In genomic region chr1:171111781-171112575, GRCm38 (mm10) we compare ENCODE assay signal across 8 mouse cellular contexts. TPM values are rescaled to one million over a fixed set of nuclear protein-coding genes. Genes with fewer than 3 reads are reported as not detected.
DNase-seq lines count a peak whose midpoint lies in the region; ATAC-seq and TF ChIP-seq lines count a peak whose summit lies in the region.

No protein-coding gene starts in this region.

- intact Hi-C loops in heart, adult 2 months (cut with DNase I), result loop anchor here (1.0 to 10.0 kb wide), 7 partner anchors 10 to 363 kb away; partner anchors contain the start of genes Dedd and Ppox

- H3K4me1 ChIP-seq in heart, adult 2 months (ENCODE audit: control insufficient read depth, insufficient read depth, low read length), result peaks cover 3% of the 10 kb centered on the region
- no peaks in the 10 kb centered on the region for H3K4me1 ChIP-seq in intestine, postnatal 0 days (replicated peaks; ENCODE audit: control insufficient read depth, insufficient read depth, low read length)
- H3K4me1 ChIP-seq in limb, embryonic 13.5 days, result peaks cover 9% of the 10 kb centered on the region
- peaks cover 13% of the 10 kb centered on the region for H3K4me1 ChIP-seq in midbrain, embryonic 11.5 days (ENCODE audit: control insufficient read depth, insufficient read depth, low read length)
- peaks cover 4% of the 10 kb centered on the region; the same call in 1 of the 2 replicates for H3K4me1 ChIP-seq in stomach, embryonic 15.5 days

- H3K9me3 ChIP-seq in intestine, postnatal 0 days (ENCODE audit: control insufficient read depth), result no peaks in the 10 kb centered on the region
- H3K9me3 ChIP-seq in limb, embryonic 13.5 days, result no peaks in the 10 kb centered on the region
- no peaks in the 10 kb centered on the region for H3K9me3 ChIP-seq in midbrain, embryonic 11.5 days (ENCODE audit: control insufficient read depth, low read length)
- H3K9me3 ChIP-seq in stomach, embryonic 15.5 days, result no peaks in the 10 kb centered on the region

- WGBS in heart, adult 2 months, result 3% methylated on average over 15 of the region's 15 CpGs
- 3% methylated on average over 15 of the region's 15 CpGs for WGBS in intestine, postnatal 0 days
- 2% methylated on average over 15 of the region's 15 CpGs for WGBS in limb, embryonic 13.5 days
- 4% methylated on average over 15 of the region's 15 CpGs for WGBS in midbrain, embryonic 11.5 days
- WGBS in stomach, embryonic 15.5 days, result 2% methylated on average over 15 of the region's 15 CpGs

- H3K36me3 ChIP-seq in heart, adult 2 months (ENCODE audit: control insufficient read depth, insufficient read depth, low read length), result 0 out of 2 replicates have a peak, but pooled peaks cover 2% of the 10 kb centered on the region
- no peaks in the 10 kb centered on the region for H3K36me3 ChIP-seq in intestine, postnatal 0 days (ENCODE audit: control insufficient read depth, insufficient read depth)
- H3K36me3 ChIP-seq in limb, embryonic 13.5 days, result no peaks in the 10 kb centered on the region
- H3K36me3 ChIP-seq in midbrain, embryonic 11.5 days (ENCODE audit: control insufficient read depth, insufficient read depth, low read length), result no peaks in the 10 kb centered on the region
- H3K36me3 ChIP-seq in stomach, embryonic 15.5 days, result no peaks in the 10 kb centered on the region

- TF ChIP-seq EP300 in heart, adult 2 months (IDR thresholded peaks at IDR 0.05; ENCODE audit: insufficient read depth, low read depth, low read length), result no peak

- peak overlapping the region; percentile 76 for H3K4me2 ChIP-seq in intestine, postnatal 0 days (replicated peaks; ENCODE audit: low read depth)
- H3K4me2 ChIP-seq in limb, embryonic 13.5 days (replicated peaks), result peak overlapping the region; percentile 67
- peak overlapping the region; percentile 43 for H3K4me2 ChIP-seq in midbrain, embryonic 11.5 days
- peak overlapping the region; percentile 59 for H3K4me2 ChIP-seq in stomach, embryonic 15.5 days

- peak overlapping the region; percentile 86 for H3K4me3 ChIP-seq in heart, adult 2 months
- peak overlapping the region; percentile 68 for H3K4me3 ChIP-seq in intestine, postnatal 0 days (ENCODE audit: low read depth, low read length)
- H3K4me3 ChIP-seq in limb, embryonic 13.5 days, result peak overlapping the region; percentile 58
- peak overlapping the region; percentile 53 for H3K4me3 ChIP-seq in midbrain, embryonic 11.5 days (ENCODE audit: low read depth, low read length)
- peak overlapping the region; percentile 61 for H3K4me3 ChIP-seq in stomach, embryonic 15.5 days (replicated peaks)

- no peak for TF ChIP-seq POLR2A in heart, adult 2 months (IDR thresholded peaks at IDR 0.05; ENCODE audit: insufficient read depth, low read depth, low read length)

- H3K79me2 ChIP-seq in heart, adult 2 months (replicated peaks; ENCODE audit: control insufficient read depth, insufficient read depth, low read length), result no peaks in the 10 kb centered on the region

- peak overlapping the region; percentile 68 for H3K9ac ChIP-seq in heart, adult 2 months (ENCODE audit: low read depth, low read length)
- peak overlapping the region; percentile 28 for H3K9ac ChIP-seq in intestine, postnatal 0 days (ENCODE audit: low read depth, low read length)
- H3K9ac ChIP-seq in limb, embryonic 13.5 days, result peak overlapping the region; percentile 60
- H3K9ac ChIP-seq in midbrain, embryonic 11.5 days (ENCODE audit: low read length), result peak overlapping the region; percentile 34
- H3K9ac ChIP-seq in stomach, embryonic 15.5 days, result peak overlapping the region; percentile 3; the same call in 1 of the 2 replicates

- peak overlapping the region; percentile 82 for H3K27ac ChIP-seq in heart, adult 2 months
- peak overlapping the region; percentile 80 for H3K27ac ChIP-seq in intestine, postnatal 0 days (ENCODE audit: low read depth, low read length)
- H3K27ac ChIP-seq in limb, embryonic 13.5 days, result peak overlapping the region; percentile 55
- no peak overlapping the region for H3K27ac ChIP-seq in midbrain, embryonic 11.5 days (ENCODE audit: low read depth, low read length)
- H3K27ac ChIP-seq in stomach, embryonic 15.5 days, result peak overlapping the region; percentile 77

- DNase-seq in right cerebral cortex, adult 18-20 months, result peak; percentile 56
- no peak for DNase-seq in right cerebral cortex, postnatal 25 days
- peak; percentile 84 for DNase-seq in embryo, embryonic 11 days
- peak; percentile 63 to 69 for DNase-seq in heart, adult 2 months
- DNase-seq in midbrain, embryonic 11.5 days (ENCODE audit: low spot score, missing footprints), result peak; percentile 89

- TF ChIP-seq CTCF in heart, adult 2 months (IDR thresholded peaks at IDR 0.05), result no peak
- no peak for TF ChIP-seq CTCF in intestine, postnatal 0 days (IDR thresholded peaks at IDR 0.05; ENCODE audit: low read depth)

- ATAC-seq in intestine, postnatal 0 days, result no peak
- peak; percentile 13; the same call in 1 of the 2 replicates for ATAC-seq in limb, embryonic 13.5 days (ENCODE audit: low FRiP score, low read depth)
- ATAC-seq in midbrain, embryonic 11.5 days (ENCODE audit: low FRiP score), result no peak
- no peak for ATAC-seq in stomach, embryonic 15.5 days (ENCODE audit: insufficient read depth, low FRiP score, low read depth)

- H3K27me3 ChIP-seq in heart, adult 2 months (ENCODE audit: control insufficient read depth, insufficient read depth, low read length), result no peaks in the 10 kb centered on the region
- H3K27me3 ChIP-seq in intestine, postnatal 0 days (replicated peaks; ENCODE audit: control insufficient read depth, insufficient read depth, low read length), result no peaks in the 10 kb centered on the region
- no peaks in the 10 kb centered on the region for H3K27me3 ChIP-seq in limb, embryonic 13.5 days
- H3K27me3 ChIP-seq in midbrain, embryonic 11.5 days (ENCODE audit: control insufficient read depth, insufficient read depth, low read length), result no peaks in the 10 kb centered on the region
- no peaks in the 10 kb centered on the region for H3K27me3 ChIP-seq in stomach, embryonic 15.5 days (replicated peaks)

RNA-seq across cellular contexts. Expression of gene Cfap126, which starts 1.7 kb away (rescaled TPM):
- total RNA-seq in heart, adult 2 months (2021), result under 1 TPM; 0.89 to 0.98 TPM
- 2.1 and 6.3 TPM in 2 replicates for polyA plus RNA-seq in heart, adult 2 months (2012; rRNA removed)
- 1.9 and 2.9 TPM in 2 replicates for polyA plus RNA-seq in intestine, postnatal 0 days (2015; fragmentation: Nextera tagmentation; extraction: Ambion mirVana)
- polyA plus RNA-seq in limb, embryonic 13.5 days (2015; fragmentation: Nextera tagmentation; extraction: Ambion mirVana), result 0.86 and 1.5 TPM in 2 replicates
- polyA plus RNA-seq in midbrain, embryonic 11.5 days (2014; fragmentation: Nextera tagmentation; extraction: Ambion mirVana), result 1.7 and 2.4 TPM in 2 replicates
- 1.6 and 2.9 TPM in 2 replicates for polyA plus RNA-seq in stomach, embryonic 15.5 days (2015; fragmentation: Nextera tagmentation; extraction: Ambion mirVana)

RNA-seq across cellular contexts. Expression of gene Sdhc, which starts 38.4 kb away (rescaled TPM):
- 1,000 to 10,000 TPM; 1,087 to 1,288 TPM for total RNA-seq in heart, adult 2 months (2021)
- 1,025 and 1,670 TPM in 2 replicates for polyA plus RNA-seq in heart, adult 2 months (2012; rRNA removed)
- polyA plus RNA-seq in intestine, postnatal 0 days (2015; fragmentation: Nextera tagmentation; extraction: Ambion mirVana), result 439 and 453 TPM in 2 replicates
- polyA plus RNA-seq in limb, embryonic 13.5 days (2015; fragmentation: Nextera tagmentation; extraction: Ambion mirVana), result 224 and 236 TPM in 2 replicates
- polyA plus RNA-seq in midbrain, embryonic 11.5 days (2014; fragmentation: Nextera tagmentation; extraction: Ambion mirVana), result 291 and 314 TPM in 2 replicates
- polyA plus RNA-seq in stomach, embryonic 15.5 days (2015; fragmentation: Nextera tagmentation; extraction: Ambion mirVana), result 258 and 282 TPM in 2 replicates

RNA-seq across cellular contexts. Expression of gene Mpz, which starts 38.5 kb away (rescaled TPM):
- total RNA-seq in heart, adult 2 months (2021), result under 1 TPM in 1 of 2 experiments, not detected in 1; 0.39 TPM
- polyA plus RNA-seq in heart, adult 2 months (2012; rRNA removed), result 3.2 and 8.0 TPM in 2 replicates
- polyA plus RNA-seq in intestine, postnatal 0 days (2015; fragmentation: Nextera tagmentation; extraction: Ambion mirVana), result 0.80 and 1.1 TPM in 2 replicates
- polyA plus RNA-seq in limb, embryonic 13.5 days (2015; fragmentation: Nextera tagmentation; extraction: Ambion mirVana), result 5.0 and 6.8 TPM in 2 replicates
- 0.12 TPM in 2 replicates for polyA plus RNA-seq in midbrain, embryonic 11.5 days (2014; fragmentation: Nextera tagmentation; extraction: Ambion mirVana)
- 1.8 and 2.2 TPM in 2 replicates for polyA plus RNA-seq in stomach, embryonic 15.5 days (2015; fragmentation: Nextera tagmentation; extraction: Ambion mirVana)

RNA-seq across cellular contexts. Expression of gene Fcgr3, which starts 47.2 kb away (rescaled TPM):
- 10 to 100 TPM; 12.1 to 12.7 TPM for total RNA-seq in heart, adult 2 months (2021)
- polyA plus RNA-seq in heart, adult 2 months (2012; rRNA removed), result 11.5 and 12.6 TPM in 2 replicates
- 13.9 and 15.8 TPM in 2 replicates for polyA plus RNA-seq in intestine, postnatal 0 days (2015; fragmentation: Nextera tagmentation; extraction: Ambion mirVana)
- 8.7 and 9.2 TPM in 2 replicates for polyA plus RNA-seq in limb, embryonic 13.5 days (2015; fragmentation: Nextera tagmentation; extraction: Ambion mirVana)
- 8.5 and 8.6 TPM in 2 replicates for polyA plus RNA-seq in midbrain, embryonic 11.5 days (2014; fragmentation: Nextera tagmentation; extraction: Ambion mirVana)
- 18.7 and 18.8 TPM in 2 replicates for polyA plus RNA-seq in stomach, embryonic 15.5 days (2015; fragmentation: Nextera tagmentation; extraction: Ambion mirVana)

Comparison
In these comparisons a context has a peak if more than half of its experiments do, and no peak if none do; other contexts are left out.
1. H3K9ac ChIP-seq: peak in every context shown above with its lines; median percentile 68 in heart, adult 2 months; 60 in limb, embryonic 13.5 days; 34 in midbrain, embryonic 11.5 days; 28 in intestine, postnatal 0 days; 3 in stomach, embryonic 15.5 days.